Mouse (Mus musculus) bone marrow, adult 2 months (tissue): ENCODE results near the gene Peak1.

ENCODE experiments used
- CTCF ChIP-seq: fragments of 200-500 bp; IDR thresholded peaks from 2 replicates; pipeline ENCODE4 v1.5.1; 2011; ENCODE audit warnings: low read length, control low read depth; ENCODE audit not compliant: control insufficient read depth, insufficient read depth
- POLR2A ChIP-seq: fragments of 200-500 bp; IDR thresholded peaks from 2 replicates; pipeline ENCODE4 v1.6.1; 2011; ENCODE audit warnings: low read depth, mild to moderate bottlenecking, control low read depth, low read length, borderline replicate concordance; ENCODE audit not compliant: control insufficient read depth

DNA sequence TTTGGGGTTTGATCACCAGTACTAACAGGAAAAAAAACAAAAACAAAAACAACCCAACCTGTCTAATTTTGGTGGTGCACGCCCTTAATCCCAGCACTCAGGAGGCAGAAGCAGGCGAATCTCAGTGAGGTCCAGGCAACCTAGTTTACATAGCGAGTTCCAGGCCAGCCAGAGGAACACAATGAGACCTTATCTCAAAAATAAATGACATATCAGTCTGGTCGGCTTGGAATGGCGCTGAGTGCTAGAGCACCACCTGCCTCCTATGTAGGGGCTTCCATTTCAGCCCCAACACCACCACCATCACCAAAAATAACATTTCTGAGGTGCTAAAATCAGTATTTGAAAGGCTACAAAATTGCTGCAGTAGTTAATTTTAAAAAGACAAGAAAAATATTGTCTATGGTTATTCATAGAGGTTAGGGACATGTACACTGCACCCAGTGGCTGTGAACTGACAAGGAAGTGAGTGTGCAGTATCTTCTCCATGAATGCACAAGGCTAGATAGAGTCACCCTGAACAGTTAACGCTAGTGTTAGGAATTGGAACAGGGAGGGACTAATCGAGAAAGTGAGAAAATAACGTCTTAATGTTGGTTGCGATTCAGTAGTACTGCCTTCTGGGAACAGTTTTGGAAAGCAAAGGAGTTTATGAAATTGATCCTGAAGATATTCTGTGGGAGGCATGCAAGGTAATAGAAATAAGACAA is 3.2 kb upstream of the Peak1 start:
- no peak for TF ChIP-seq CTCF
- no peak for TF ChIP-seq POLR2A
